Mouse (Mus musculus): Measurements from ENCODE around the gene Nlrp6.
"Not testable (repeated sequence)": the region's sequence is repeated elsewhere in the genome, so short reads cannot be mapped to it uniquely, and the experiment has no call there.

Gene Nlrp6

GRCm38 (mm10) chr7:140976720-140977119 lies 56.0 kb downstream of the Nlrp6 start:
- not testable (repeated sequence) for DNase-seq

Measured in cerebellum, postnatal 36 days (tissue).